Mouse (Mus musculus): Measurements from ENCODE around the gene Iqgap1. TPM values are rescaled to one million over a fixed set of nuclear protein-coding genes. Genes with fewer than 3 reads are reported as not detected.

Iqgap1 gene
- polyA plus RNA-seq, 1 experiment from 2014 or later = 21.7 TPM

DNA sequence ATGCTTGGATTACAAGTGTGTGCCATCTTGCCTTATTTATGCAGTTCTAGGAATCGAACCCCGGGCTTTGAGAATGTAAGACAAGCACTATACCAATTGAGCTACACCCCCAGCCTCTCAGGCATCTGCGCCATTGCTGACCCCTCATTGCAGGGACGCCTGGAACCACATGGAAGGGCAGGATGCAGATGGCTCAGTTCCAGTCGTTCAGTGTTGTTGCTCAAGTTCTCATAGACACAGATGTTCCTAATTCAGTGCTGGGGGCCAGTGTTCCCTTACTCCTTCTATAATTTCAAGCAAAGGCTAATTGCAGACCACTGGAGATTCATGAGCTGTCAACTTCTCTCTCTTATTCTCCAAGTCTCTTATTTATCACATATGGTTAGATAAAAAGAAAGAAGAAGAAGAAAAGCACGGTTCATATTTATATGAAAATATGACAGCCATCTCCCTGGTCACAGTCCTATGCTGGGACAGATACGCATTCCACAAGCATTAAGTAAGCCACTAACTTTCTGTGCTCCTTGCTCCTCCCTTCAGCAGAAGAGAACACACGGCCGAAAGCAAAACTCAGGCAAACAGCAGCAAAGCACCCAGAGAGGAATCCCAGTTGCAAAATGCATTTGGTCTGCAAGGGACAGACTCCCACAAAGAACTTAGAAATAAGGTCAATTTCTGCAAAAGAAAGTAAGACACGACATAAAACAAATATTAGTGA is 159.4 kb downstream of the Iqgap1 start:
- H3K4me1 ChIP-seq (replicated peaks) = no peaks in the 10 kb centered on the region
- no peak for ATAC-seq

More for the DNA sequence above, 159.4 kb downstream of the Iqgap1 start:
- Histone ChIP-seq H3K9ac (replicated peaks) (no peak overlapping the region), H3K27ac (no peak overlapping the region), H3K27me3 (no peaks in the 10 kb centered on the region), H3K4me2 (replicated peaks) (no peak overlapping the region), H3K36me3 (no peaks in the 10 kb centered on the region), H3K9me3 (no peaks in the 10 kb centered on the region), H3K4me3 (replicated peaks) (no peak overlapping the region)
- 85% methylated on average over 10 of the region's 10 CpGs for WGBS

Other genes starting within 250 kb of the Iqgap1 start
- 12.4 and 13.1 TPM in 2 replicates for gene Crtc3, start 137.1 kb downstream of the Iqgap1 start, polyA plus RNA-seq (2015; fragmentation: Nextera tagmentation; extraction: Ambion mirVana)
- 6.1 and 6.6 TPM in 2 replicates for gene Zscan2, start 34.9 kb upstream of the Iqgap1 start, polyA plus RNA-seq (2015; fragmentation: Nextera tagmentation; extraction: Ambion mirVana)
- 41.2 and 44.3 TPM in 2 replicates for gene Wdr73, start 75.3 kb upstream of the Iqgap1 start, polyA plus RNA-seq (2015; fragmentation: Nextera tagmentation; extraction: Ambion mirVana)
- 6.3 and 6.6 TPM in 2 replicates for gene Nmb, start 79.1 kb upstream of the Iqgap1 start, polyA plus RNA-seq (2015; fragmentation: Nextera tagmentation; extraction: Ambion mirVana)
- gene Sec11a, start 121.8 kb upstream of the Iqgap1 start, polyA plus RNA-seq (2015; fragmentation: Nextera tagmentation; extraction: Ambion mirVana) = 162 and 181 TPM in 2 replicates
- 7.4 and 8.8 TPM in 2 replicates for gene Zfp592, start 167.7 kb upstream of the Iqgap1 start, polyA plus RNA-seq (2015; fragmentation: Nextera tagmentation; extraction: Ambion mirVana)
- gene Alpk3, start 231.6 kb upstream of the Iqgap1 start, polyA plus RNA-seq (2015; fragmentation: Nextera tagmentation; extraction: Ambion mirVana) = 0.04 and 0.08 TPM in 2 replicates

All from midbrain, embryonic 13.5 days (tissue).